Mouse (Mus musculus): Measurements from ENCODE around the gene Nrp2. TPM values are rescaled to one million over a fixed set of nuclear protein-coding genes. Genes with fewer than 3 reads are reported as not detected.

Nrp2 gene
- polyA plus RNA-seq, 1 experiment from 2014 or later: 39.9 TPM

GRCm38 (mm10) chr1:62682456-62683385, 20.4 kb upstream of the Nrp2 start:
- no peak overlapping the region for H3K4me2 ChIP-seq (replicated peaks; ENCODE audit: low read depth, low read length)
- WGBS: 44% methylated on average over 21 of the region's 21 CpGs

GRCm38 (mm10) chr1:62683498-62683897, 19.6 kb upstream of the Nrp2 start:
- ATAC-seq (ENCODE audit: insufficient number of reproducible peaks, insufficient read depth, low FRiP score, low read depth): no peak
- Histone ChIP-seq H3K36me3 (ENCODE audit: control insufficient read depth, insufficient read depth, low read length) (no peaks in the 10 kb centered on the region), H3K9ac (replicated peaks; ENCODE audit: low read depth, low read length) (no peak overlapping the region), H3K4me1 (ENCODE audit: control insufficient read depth, insufficient read depth, low read length) (peaks cover 10% of the 10 kb centered on the region; the same call in 1 of the 2 replicates), H3K27ac (ENCODE audit: low read length) (no peak overlapping the region), H3K27me3 (ENCODE audit: control insufficient read depth, insufficient read depth, low read length) (0 out of 2 replicates have a peak, but pooled peaks cover 2% of the 10 kb centered on the region), H3K9me3 (ENCODE audit: control insufficient read depth, low read depth, low read length) (no peaks in the 10 kb centered on the region), H3K4me3 (ENCODE audit: low read depth, low read length) (no peak overlapping the region), H3K4me2 (replicated peaks; ENCODE audit: low read depth, low read length) (no peak overlapping the region)
- WGBS: 58% methylated on average over 2 of the region's 2 CpGs

More at GRCm38 (mm10) chr1:62682456-62683385, 20.4 kb upstream of the Nrp2 start:
- Histone ChIP-seq H3K4me3 (ENCODE audit: low read depth, low read length) (no peak overlapping the region), H3K36me3 (ENCODE audit: control insufficient read depth, insufficient read depth, low read length) (no peaks in the 10 kb centered on the region), H3K9me3 (ENCODE audit: control insufficient read depth, low read depth, low read length) (no peaks in the 10 kb centered on the region), H3K9ac (replicated peaks; ENCODE audit: low read depth, low read length) (no peak overlapping the region), H3K27ac (ENCODE audit: low read length) (no peak overlapping the region), H3K4me1 (ENCODE audit: control insufficient read depth, insufficient read depth, low read length) (peaks cover 12% of the 10 kb centered on the region; the same call in 1 of the 2 replicates), H3K27me3 (ENCODE audit: control insufficient read depth, insufficient read depth, low read length) (0 out of 2 replicates have a peak, but pooled peaks cover 2% of the 10 kb centered on the region)
- ATAC-seq (ENCODE audit: insufficient number of reproducible peaks, insufficient read depth, low FRiP score, low read depth): no peak

- WGBS: 67% methylated on average over 8 of the region's 8 CpGs
- H3K9me3 ChIP-seq (ENCODE audit: control insufficient read depth, low read depth, low read length): no peaks in the 10 kb centered on the region
- no peak for ATAC-seq (ENCODE audit: insufficient number of reproducible peaks, insufficient read depth, low FRiP score, low read depth)
These were observed 15.6 kb upstream of the Nrp2 start for GRCm38 (mm10) chr1:62687511-62687910.

GRCm38 (mm10) chr1:62691175-62691574, 11.9 kb upstream of the Nrp2 start:
- H3K36me3 ChIP-seq (ENCODE audit: control insufficient read depth, insufficient read depth, low read length): no peaks in the 10 kb centered on the region
- WGBS: 88% methylated on average over 6 of the region's 6 CpGs

More at GRCm38 (mm10) chr1:62687511-62687910, 15.6 kb upstream of the Nrp2 start:
- no peak overlapping the region for H3K27ac ChIP-seq (ENCODE audit: low read length)
- no peak overlapping the region for H3K9ac ChIP-seq (replicated peaks; ENCODE audit: low read depth, low read length)
- 0 out of 2 replicates have a peak, but pooled peaks cover 8% of the 10 kb centered on the region for H3K4me1 ChIP-seq (ENCODE audit: control insufficient read depth, insufficient read depth, low read length)
- no peak overlapping the region for H3K4me2 ChIP-seq (replicated peaks; ENCODE audit: low read depth, low read length)
- 0 out of 2 replicates have a peak, but pooled peaks cover 2% of the 10 kb centered on the region for H3K27me3 ChIP-seq (ENCODE audit: control insufficient read depth, insufficient read depth, low read length)
- H3K36me3 ChIP-seq (ENCODE audit: control insufficient read depth, insufficient read depth, low read length): no peaks in the 10 kb centered on the region
- no peak overlapping the region for H3K4me3 ChIP-seq (ENCODE audit: low read depth, low read length)

DNA sequence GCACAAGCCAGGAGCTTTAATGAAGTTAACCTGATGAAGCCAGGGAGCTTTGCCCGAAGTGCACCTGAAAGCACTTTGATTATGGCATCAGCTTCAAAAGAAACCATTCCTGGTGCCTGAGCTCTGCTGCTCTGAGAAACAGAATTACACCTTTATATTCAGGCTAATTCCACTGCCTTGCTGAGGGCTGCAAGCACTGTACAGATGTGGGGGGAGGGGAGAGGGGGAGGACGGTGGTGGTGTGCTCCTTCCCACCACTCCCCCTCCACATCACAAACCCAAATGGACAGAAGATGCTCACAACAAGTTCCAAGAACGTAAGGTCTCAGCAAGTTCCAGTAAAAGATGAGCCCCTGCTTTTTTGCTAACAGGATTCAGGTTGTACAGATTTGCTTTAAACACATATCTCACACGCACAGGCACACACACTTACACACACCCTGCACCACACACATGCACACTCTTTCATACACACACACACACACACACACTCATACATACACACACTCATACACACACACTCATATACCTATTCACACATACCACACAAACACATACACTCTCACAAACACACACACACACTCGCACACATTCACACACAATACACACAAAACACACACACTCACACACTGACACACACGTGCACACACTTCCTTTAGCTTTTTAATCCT, 6.6 kb upstream of the Nrp2 start:
- 45% methylated on average over 6 of the region's 6 CpGs for WGBS
- no peaks in the 10 kb centered on the region for H3K36me3 ChIP-seq (ENCODE audit: control insufficient read depth, insufficient read depth, low read length)
- no peak for ATAC-seq (ENCODE audit: insufficient number of reproducible peaks, insufficient read depth, low FRiP score, low read depth)
- H3K4me2 ChIP-seq (replicated peaks; ENCODE audit: low read depth, low read length): no peak overlapping the region
- 0 out of 2 replicates have a peak, but pooled peaks cover 6% of the 10 kb centered on the region for H3K4me1 ChIP-seq (ENCODE audit: control insufficient read depth, insufficient read depth, low read length)
- no peak overlapping the region for H3K27ac ChIP-seq (ENCODE audit: low read length)
- no peaks in the 10 kb centered on the region for H3K9me3 ChIP-seq (ENCODE audit: control insufficient read depth, low read depth, low read length)
- no peaks in the 10 kb centered on the region for H3K27me3 ChIP-seq (ENCODE audit: control insufficient read depth, insufficient read depth, low read length)
- H3K9ac ChIP-seq (replicated peaks; ENCODE audit: low read depth, low read length): no peak overlapping the region
- no peak overlapping the region for H3K4me3 ChIP-seq (ENCODE audit: low read depth, low read length)

More at GRCm38 (mm10) chr1:62691175-62691574, 11.9 kb upstream of the Nrp2 start:
- H3K9ac ChIP-seq (replicated peaks; ENCODE audit: low read depth, low read length): no peak overlapping the region
- no peak overlapping the region for H3K4me3 ChIP-seq (ENCODE audit: low read depth, low read length)
- H3K27ac ChIP-seq (ENCODE audit: low read length): no peak overlapping the region
- 0 out of 2 replicates have a peak, but pooled peaks cover 2% of the 10 kb centered on the region for H3K27me3 ChIP-seq (ENCODE audit: control insufficient read depth, insufficient read depth, low read length)
- H3K9me3 ChIP-seq (ENCODE audit: control insufficient read depth, low read depth, low read length): no peaks in the 10 kb centered on the region
- no peak for ATAC-seq (ENCODE audit: insufficient number of reproducible peaks, insufficient read depth, low FRiP score, low read depth)
- H3K4me1 ChIP-seq (ENCODE audit: control insufficient read depth, insufficient read depth, low read length): 0 out of 2 replicates have a peak, but pooled peaks cover 3% of the 10 kb centered on the region
- no peak overlapping the region for H3K4me2 ChIP-seq (replicated peaks; ENCODE audit: low read depth, low read length)

DNA sequence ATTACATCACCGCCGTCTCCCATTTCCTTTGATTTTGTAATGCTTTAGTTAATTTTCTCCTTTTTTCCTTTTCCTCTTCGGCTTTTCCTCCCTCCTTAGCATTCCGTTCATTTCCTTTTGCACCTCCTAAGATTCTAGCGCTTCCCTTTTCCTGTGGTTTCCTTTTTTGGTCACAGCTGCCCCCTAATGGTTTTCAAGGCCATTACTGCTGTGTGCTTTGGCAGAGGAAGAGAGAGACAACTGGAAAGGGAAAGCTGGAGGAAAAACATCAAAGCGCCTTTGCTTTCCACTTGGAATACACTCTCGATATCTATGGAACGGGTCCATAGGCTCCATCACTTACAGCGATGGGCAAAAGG, 6.1 kb upstream of the Nrp2 start:
- H3K27me3 ChIP-seq (ENCODE audit: control insufficient read depth, insufficient read depth, low read length): no peaks in the 10 kb centered on the region
- H3K27ac ChIP-seq (ENCODE audit: low read length): no peak overlapping the region
- H3K4me1 ChIP-seq (ENCODE audit: control insufficient read depth, insufficient read depth, low read length): 0 out of 2 replicates have a peak, but pooled peaks cover 6% of the 10 kb centered on the region
- H3K36me3 ChIP-seq (ENCODE audit: control insufficient read depth, insufficient read depth, low read length): no peaks in the 10 kb centered on the region
- no peak overlapping the region for H3K4me3 ChIP-seq (ENCODE audit: low read depth, low read length)
- ATAC-seq (ENCODE audit: insufficient number of reproducible peaks, insufficient read depth, low FRiP score, low read depth): no peak
- 13% methylated on average over 9 of the region's 9 CpGs for WGBS
- H3K4me2 ChIP-seq (replicated peaks; ENCODE audit: low read depth, low read length): no peak overlapping the region
- H3K9me3 ChIP-seq (ENCODE audit: control insufficient read depth, low read depth, low read length): no peaks in the 10 kb centered on the region
- H3K9ac ChIP-seq (replicated peaks; ENCODE audit: low read depth, low read length): no peak overlapping the region

DNA sequence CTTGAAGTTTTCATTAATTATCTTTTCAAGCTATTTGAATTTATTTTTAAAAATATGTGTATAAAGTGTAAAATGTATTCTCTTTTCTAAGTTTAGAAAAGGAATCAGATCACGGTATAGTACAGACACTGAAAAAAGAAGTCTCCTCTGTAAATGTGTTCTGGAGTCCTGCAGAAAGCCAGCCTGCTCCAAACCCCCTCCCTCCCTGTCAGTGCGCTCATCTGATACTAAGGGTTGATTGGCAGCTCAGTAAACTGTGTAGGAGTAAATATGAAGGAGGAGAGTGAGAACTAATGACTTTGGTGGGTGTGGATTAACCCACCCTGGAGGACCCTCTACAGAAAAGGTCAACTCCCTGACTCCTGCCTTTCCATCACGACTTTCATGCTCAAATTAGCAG, 5.7 kb upstream of the Nrp2 start:
- Histone ChIP-seq H3K4me3 (ENCODE audit: low read depth, low read length) (no peak overlapping the region), H3K36me3 (ENCODE audit: control insufficient read depth, insufficient read depth, low read length) (no peaks in the 10 kb centered on the region), H3K9ac (replicated peaks; ENCODE audit: low read depth, low read length) (no peak overlapping the region), H3K27me3 (ENCODE audit: control insufficient read depth, insufficient read depth, low read length) (no peaks in the 10 kb centered on the region), H3K27ac (ENCODE audit: low read length) (no peak overlapping the region), H3K4me1 (ENCODE audit: control insufficient read depth, insufficient read depth, low read length) (0 out of 2 replicates have a peak, but pooled peaks cover 3% of the 10 kb centered on the region), H3K9me3 (ENCODE audit: control insufficient read depth, low read depth, low read length) (no peaks in the 10 kb centered on the region), H3K4me2 (replicated peaks; ENCODE audit: low read depth, low read length) (no peak overlapping the region)
- WGBS: 24% methylated on average over 3 of the region's 3 CpGs
- no peak for ATAC-seq (ENCODE audit: insufficient number of reproducible peaks, insufficient read depth, low FRiP score, low read depth)

GRCm38 (mm10) chr1:62699801-62700200, 3.3 kb upstream of the Nrp2 start:
- no peaks in the 10 kb centered on the region for H3K27me3 ChIP-seq (ENCODE audit: control insufficient read depth, insufficient read depth, low read length)
- no peak for ATAC-seq (ENCODE audit: insufficient number of reproducible peaks, insufficient read depth, low FRiP score, low read depth)
- 74% methylated on average over 4 of the region's 4 CpGs for WGBS

More at GRCm38 (mm10) chr1:62699801-62700200, 3.3 kb upstream of the Nrp2 start:
- Histone ChIP-seq H3K9me3 (ENCODE audit: control insufficient read depth, low read depth, low read length) (no peaks in the 10 kb centered on the region), H3K4me1 (ENCODE audit: control insufficient read depth, insufficient read depth, low read length) (0 out of 2 replicates have a peak, but pooled peaks cover 3% of the 10 kb centered on the region), H3K27ac (ENCODE audit: low read length) (no peak overlapping the region), H3K4me2 (replicated peaks; ENCODE audit: low read depth, low read length) (no peak overlapping the region), H3K9ac (replicated peaks; ENCODE audit: low read depth, low read length) (no peak overlapping the region), H3K36me3 (ENCODE audit: control insufficient read depth, insufficient read depth, low read length) (no peaks in the 10 kb centered on the region), H3K4me3 (ENCODE audit: low read depth, low read length) (no peak overlapping the region)
